Mouse (Mus musculus) splenic B cell, adult 2 months (primary cell): ENCODE results near the gene Nfib.
"Not testable (repeated sequence)": the region's sequence is repeated elsewhere in the genome, so short reads cannot be mapped to it uniquely, and the experiment has no call there.

Experiments
- DNase-seq: peaks from one replicate; pipeline ENCODE4 v3.0.0-alpha.2; 2011; ENCODE audit warnings: low read depth, low spot score
- H3K27me3 ChIP-seq: 2 replicates; pipeline ENCODE4 v1.6.1; 2012; ENCODE audit warnings: mild to moderate bottlenecking, low read length, moderate library complexity, mixed read lengths; ENCODE audit not compliant: control insufficient read depth, poor library complexity, insufficient read depth, severe bottlenecking
- H3K36me3 ChIP-seq: 2 replicates; pipeline ENCODE4 v1.6.1; 2012; ENCODE audit warnings: mild to moderate bottlenecking, low read length, moderate library complexity, mixed read lengths; ENCODE audit not compliant: control insufficient read depth, poor library complexity, insufficient read depth, severe bottlenecking

The Nfib gene

GRCm38 (mm10) chr4:82266066-82266619 lies 439.4 kb downstream of the Nfib start:
- Histone ChIP-seq H3K27me3 (no peaks in the 10 kb centered on the region), H3K36me3 (no peaks in the 10 kb centered on the region)
- no peak for DNase-seq

- H3K27me3 ChIP-seq, DNase-seq, H3K36me3 ChIP-seq: not testable (repeated sequence)
Observed at GRCm38 (mm10) chr4:82258545-82258944, 447.0 kb downstream of the Nfib start.

- H3K27me3 ChIP-seq = no peaks in the 10 kb centered on the region
- no peak for DNase-seq
- no peaks in the 10 kb centered on the region for H3K36me3 ChIP-seq
Observed at GRCm38 (mm10) chr4:82252054-82252453, 453.5 kb downstream of the Nfib start.

GRCm38 (mm10) chr4:82250355-82250659 lies 455.2 kb downstream of the Nfib start:
- DNase-seq = no peak
- H3K27me3 ChIP-seq = no peaks in the 10 kb centered on the region
- no peaks in the 10 kb centered on the region for H3K36me3 ChIP-seq

- DNase-seq = no peak
- Histone ChIP-seq H3K36me3 (no peaks in the 10 kb centered on the region), H3K27me3 (no peaks in the 10 kb centered on the region)
Observed at GRCm38 (mm10) chr4:82249518-82250354, 455.8 kb downstream of the Nfib start.

GRCm38 (mm10) chr4:82248961-82249360 lies 456.6 kb downstream of the Nfib start:
- Histone ChIP-seq H3K27me3 (no peaks in the 10 kb centered on the region), H3K36me3 (no peaks in the 10 kb centered on the region)
- no peak for DNase-seq

- no peak for DNase-seq
- Histone ChIP-seq H3K36me3 (no peaks in the 10 kb centered on the region), H3K27me3 (no peaks in the 10 kb centered on the region)
Observed at GRCm38 (mm10) chr4:82248031-82248430, 457.5 kb downstream of the Nfib start.

GRCm38 (mm10) chr4:82246290-82246689 lies 459.3 kb downstream of the Nfib start:
- no peak for DNase-seq
- Histone ChIP-seq H3K36me3 (no peaks in the 10 kb centered on the region), H3K27me3 (no peaks in the 10 kb centered on the region)
